Mouse (Mus musculus) myocyte (in vitro differentiated cells): ENCODE results near the gene Rhd. TPM values are rescaled to one million over a fixed set of nuclear protein-coding genes. Genes with fewer than 3 reads are reported as not detected.

Source experiments
- H3K27me3 ChIP-seq: one replicate; pipeline ENCODE4 v1.6.1; 2011; ENCODE audit not compliant: control insufficient read depth, insufficient read depth, insufficient read length
- H3K36me3 ChIP-seq: one replicate; pipeline ENCODE4 v1.6.1; 2011; ENCODE audit not compliant: control insufficient read depth, insufficient read depth
- H3K4me2 ChIP-seq: one replicate; pipeline ENCODE4 v1.6.1; 2011; ENCODE audit warnings: low read depth, control low read depth
- H3K4me3 ChIP-seq: one replicate; pipeline ENCODE4 v1.5.1; 2011; ENCODE audit warnings: mild to moderate bottlenecking, control low read depth, moderate library complexity
- H3K79me2 ChIP-seq: one replicate; pipeline ENCODE4 v1.6.1; 2011; ENCODE audit not compliant: control insufficient read depth, insufficient read depth
- H3ac ChIP-seq: one replicate; pipeline ENCODE4 v1.6.1; 2011; ENCODE audit not compliant: control insufficient read depth, insufficient read length
- CEBPB ChIP-seq: IDR thresholded peaks from 2 replicates; pipeline ENCODE4 v1.6.1; 2011; ENCODE audit warnings: mild to moderate bottlenecking, moderate library complexity; ENCODE audit not compliant: poor library complexity, insufficient read depth, severe bottlenecking
- E2F4 ChIP-seq: IDR thresholded peaks from one replicate; pipeline ENCODE4 v1.6.1; 2011; ENCODE audit warnings: mild to moderate bottlenecking, control low read depth, moderate library complexity; ENCODE audit not compliant: insufficient read depth
- MAX ChIP-seq: IDR thresholded peaks from one replicate; pipeline ENCODE4 v1.6.1; 2011; ENCODE audit warnings: low read depth, mild to moderate bottlenecking, control low read depth
- MYOD1 ChIP-seq, 3 experiments: IDR thresholded peaks; one replicate each; pipeline ENCODE4 v1.6.1; 2011; ENCODE audit warnings: control low read depth in 2 of 3, low read depth in 2 of 3, mild to moderate bottlenecking in 2 of 3, moderate library complexity in 1 of 3; ENCODE audit not compliant: insufficient read length in 2 of 3, control insufficient read depth in 1 of 3
- MYOG ChIP-seq, 3 experiments: IDR thresholded peaks; one replicate each; pipeline ENCODE4 v1.6.1; 2011; ENCODE audit warnings: control low read depth in 2 of 3, low read depth in 2 of 3, mild to moderate bottlenecking in 2 of 3; ENCODE audit not compliant: insufficient read length in 2 of 3, control insufficient read depth in 1 of 3, insufficient read depth in 1 of 3
- POLR2A ChIP-seq: IDR thresholded peaks from one replicate; pipeline ENCODE4 v1.6.1; 2011; ENCODE audit warnings: low read depth, mild to moderate bottlenecking, control low read depth, moderate library complexity; ENCODE audit not compliant: insufficient read length
- POLR2AphosphoS2 ChIP-seq: IDR thresholded peaks from one replicate; pipeline ENCODE4 v1.6.1; 2011; ENCODE audit warnings: low read depth, control low read depth; ENCODE audit not compliant: insufficient read length
- REST ChIP-seq: IDR thresholded peaks from one replicate; pipeline ENCODE4 v1.6.1; 2011; ENCODE audit warnings: mild to moderate bottlenecking, control low read depth, moderate library complexity; ENCODE audit not compliant: insufficient read depth, insufficient read length
- SRF ChIP-seq: IDR thresholded peaks from one replicate; pipeline ENCODE4 v1.6.1; 2011; ENCODE audit warnings: low read depth; ENCODE audit not compliant: control insufficient read depth, insufficient read length
- TCF12 ChIP-seq: IDR thresholded peaks from one replicate; pipeline ENCODE4 v1.6.1; 2011; ENCODE audit warnings: mild to moderate bottlenecking, control low read depth; ENCODE audit not compliant: poor library complexity, insufficient read depth, severe bottlenecking
- TCF3 ChIP-seq: IDR thresholded peaks from one replicate; pipeline ENCODE4 v1.6.1; 2011; ENCODE audit warnings: low read depth, control low read depth; ENCODE audit not compliant: insufficient read length
- USF1 ChIP-seq: IDR thresholded peaks from one replicate; pipeline ENCODE4 v1.6.1; 2011; ENCODE audit warnings: low read depth, mild to moderate bottlenecking, control low read depth, moderate library complexity
- polyA plus RNA-seq: library from polyadenylated mRNA; unstranded; fragments of >200 nt; fragmentation: generic; extraction: Trizol; gene quantifications from one replicate; pipeline ENCODE4 v1.2.1, GENCODE M21; 2012; ENCODE audit warnings: missing spikeins

The Rhd gene
- polyA plus RNA-seq, 1 experiment: 0.98 TPM

DNA sequence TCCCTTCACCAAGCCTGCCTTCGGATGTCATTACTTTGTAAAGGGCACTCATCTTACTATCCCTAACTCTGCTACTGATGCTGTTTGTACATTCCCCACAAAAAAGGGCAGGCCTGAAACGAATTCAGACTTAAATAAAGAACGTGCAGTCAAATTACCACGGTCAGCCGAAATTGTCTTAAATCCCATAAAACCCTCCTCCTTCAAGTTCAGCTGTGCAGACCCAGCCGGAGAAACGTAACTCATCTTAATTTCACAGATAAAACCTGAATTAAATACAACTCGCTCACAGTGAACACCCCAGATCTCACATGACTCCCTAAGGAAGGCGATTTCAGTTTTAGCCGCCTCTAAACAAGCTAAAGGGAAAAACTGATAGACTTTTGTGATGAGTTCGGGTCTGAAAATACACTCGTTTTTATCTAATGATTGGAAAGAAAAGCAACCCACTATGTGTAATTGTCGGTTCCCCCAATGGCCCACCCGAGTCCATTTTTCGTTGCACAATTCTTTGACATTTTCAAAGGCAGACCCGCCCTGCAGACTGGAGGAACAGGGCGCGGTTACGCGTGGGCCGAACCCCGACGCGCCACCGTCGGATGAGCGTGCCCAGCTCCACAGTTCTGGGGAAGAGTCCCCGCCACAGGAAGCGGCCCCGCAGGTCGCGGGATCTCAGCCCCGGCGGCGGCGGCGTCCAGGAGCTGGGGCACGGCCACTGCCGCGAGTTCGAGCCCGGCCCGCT lies 50.0 kb downstream of the Rhd start:
- peaks cover 24% of the 10 kb centered on the region for H3K79me2 ChIP-seq
- H3ac ChIP-seq: peak overlapping the region; percentile 46
- TF ChIP-seq POLR2AphosphoS2 (no peak), POLR2A (no peak), SRF (no peak)
- peak overlapping the region; percentile 67 for H3K4me3 ChIP-seq
- peak overlapping the region; percentile 95 for H3K4me2 ChIP-seq
- H3K36me3 ChIP-seq: peaks cover 16% of the 10 kb centered on the region
- no peaks in the 10 kb centered on the region for H3K27me3 ChIP-seq

DNA sequence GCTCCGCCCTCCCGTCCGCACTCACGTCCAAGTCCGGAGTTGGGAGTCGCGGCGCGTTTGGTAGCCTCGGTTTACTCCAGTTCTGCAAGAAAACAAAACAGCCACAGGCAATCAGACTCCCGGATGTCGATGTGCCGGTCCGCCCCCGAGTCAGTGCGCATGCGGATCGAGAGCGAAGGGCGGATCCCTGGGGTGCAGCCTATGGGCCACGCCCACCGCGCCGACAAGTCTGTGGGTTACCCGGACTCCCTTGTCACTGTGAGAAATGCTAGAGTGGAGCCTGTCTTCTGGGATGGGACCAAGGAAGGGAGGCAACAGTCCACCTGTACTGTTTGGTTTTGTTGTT lies 50.5 kb downstream of the Rhd start, which contains the start of gene Tmem50a:
TSS of gene Tmem50a (minus strand) at position 161 of the 346 bp plus-strand sequence.
- peak within 1 kb of the TSS; percentile 46 for H3ac ChIP-seq
- peak within 1 kb of the TSS; percentile 95 for H3K4me2 ChIP-seq
- H3K79me2 ChIP-seq: peaks cover 24% of the 10 kb centered on the region
- peak in 1 of 3 experiments; percentile 3 for TF ChIP-seq MYOG (IDR thresholded peaks at IDR 0.05; ENCODE audit: control insufficient read depth in 1 of 3, insufficient read depth in 1 of 3, insufficient read length in 2 of 3, low read depth in 2 of 3)
- TF ChIP-seq CEBPB: no peak
- TF ChIP-seq POLR2A: peak; percentile 80
- TF ChIP-seq USF1: no peak
- TF ChIP-seq TCF12: no peak
- TF ChIP-seq REST: no peak
- TF ChIP-seq TCF3: no peak
- no peak for TF ChIP-seq MAX
- TF ChIP-seq MYOD1 (IDR thresholded peaks at IDR 0.05; ENCODE audit: control insufficient read depth in 1 of 3, insufficient read length in 2 of 3, low read depth in 2 of 3): peak in 1 of 3 experiments; percentile 6
- TF ChIP-seq E2F4: no peak
- TF ChIP-seq SRF: no peak
- TF ChIP-seq POLR2AphosphoS2: peak; percentile 75
- H3K4me3 ChIP-seq: peak within 1 kb of the TSS; percentile 67
- no peaks in the 10 kb centered on the region for H3K27me3 ChIP-seq
- peaks cover 11% of the 10 kb centered on the region for H3K36me3 ChIP-seq

DNA sequence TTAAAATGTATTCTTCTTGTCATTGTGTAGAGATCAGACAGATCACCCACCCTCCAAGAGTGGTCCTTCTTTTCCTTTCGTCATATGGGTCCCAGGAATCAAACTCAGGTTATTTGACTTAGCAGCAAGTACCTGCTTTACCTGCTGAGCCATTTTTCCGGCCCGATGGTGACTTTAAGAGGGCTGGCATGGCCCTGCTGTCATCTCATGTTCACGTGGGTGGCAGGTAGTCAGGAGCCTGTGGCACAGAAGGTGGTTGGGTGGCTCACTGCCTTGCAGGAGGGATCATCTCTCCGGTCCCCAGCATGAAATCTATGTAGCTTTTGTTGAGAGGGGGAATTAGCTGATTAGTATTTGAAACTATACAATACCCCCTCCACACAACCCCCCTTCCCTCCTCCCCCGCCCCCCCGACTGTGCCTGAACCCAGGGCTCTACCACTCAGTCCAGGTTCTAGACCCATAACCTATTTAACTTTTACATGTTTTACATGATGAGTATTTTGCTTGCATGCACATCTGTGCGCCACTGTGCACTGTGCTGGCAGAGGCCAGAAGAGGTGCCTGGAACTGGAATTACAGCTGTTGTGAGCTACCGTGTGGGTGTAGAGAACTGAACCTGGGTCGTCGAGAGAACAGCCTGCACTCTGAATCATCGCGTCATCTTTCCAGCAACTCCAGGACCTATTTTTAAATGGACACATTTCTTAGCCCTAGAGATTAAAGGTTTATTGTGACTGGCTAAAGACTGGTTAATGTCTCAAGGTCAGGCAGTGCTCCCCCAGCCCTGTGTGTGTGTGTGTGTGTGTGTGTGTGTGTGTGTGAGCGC lies 51.1 kb downstream of the Rhd start:
- H3K79me2 ChIP-seq: peaks cover 24% of the 10 kb centered on the region
- H3K4me3 ChIP-seq: peak overlapping the region; percentile 67
- no peak for TF ChIP-seq SRF
- H3K27me3 ChIP-seq: no peaks in the 10 kb centered on the region
- peak overlapping the region; percentile 82 for H3K4me2 ChIP-seq
- H3ac ChIP-seq: peak overlapping the region; percentile 46
- peaks cover 5% of the 10 kb centered on the region for H3K36me3 ChIP-seq

DNA sequence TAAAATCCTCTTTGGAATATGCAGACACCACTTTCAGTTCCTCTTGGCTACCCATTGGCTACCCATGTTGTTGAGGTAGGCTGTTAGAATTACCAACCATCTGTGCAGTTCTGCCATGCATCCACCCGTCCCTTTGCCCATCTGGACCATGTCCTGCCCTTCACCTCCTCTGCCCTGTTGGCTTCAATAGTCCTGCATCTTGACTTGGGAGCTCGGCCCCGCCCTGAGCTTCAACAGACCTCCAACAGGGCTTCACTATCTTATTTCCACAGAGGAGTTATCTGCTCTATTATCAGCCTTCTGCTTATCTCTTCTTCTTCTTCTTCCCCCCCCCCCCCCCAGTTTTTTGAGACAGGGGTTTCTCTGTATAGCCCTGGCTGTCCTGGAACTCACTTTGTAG lies 52.9 kb downstream of the Rhd start:
- peaks cover 23% of the 10 kb centered on the region for H3K79me2 ChIP-seq
- no peak overlapping the region for H3ac ChIP-seq
- H3K4me2 ChIP-seq: no peak overlapping the region
- peaks cover 3% of the 10 kb centered on the region for H3K36me3 ChIP-seq
- H3K4me3 ChIP-seq: no peak overlapping the region
- no peaks in the 10 kb centered on the region for H3K27me3 ChIP-seq
- TF ChIP-seq POLR2AphosphoS2 (no peak), POLR2A (no peak), E2F4 (no peak), MYOD1 (IDR thresholded peaks at IDR 0.05; ENCODE audit: control insufficient read depth in 1 of 3, insufficient read length in 2 of 3, low read depth in 2 of 3) (no peak), MYOG (IDR thresholded peaks at IDR 0.05; ENCODE audit: control insufficient read depth in 1 of 3, insufficient read depth in 1 of 3, insufficient read length in 2 of 3, low read depth in 2 of 3) (no peak), MAX (no peak), CEBPB (no peak), TCF3 (no peak)

DNA sequence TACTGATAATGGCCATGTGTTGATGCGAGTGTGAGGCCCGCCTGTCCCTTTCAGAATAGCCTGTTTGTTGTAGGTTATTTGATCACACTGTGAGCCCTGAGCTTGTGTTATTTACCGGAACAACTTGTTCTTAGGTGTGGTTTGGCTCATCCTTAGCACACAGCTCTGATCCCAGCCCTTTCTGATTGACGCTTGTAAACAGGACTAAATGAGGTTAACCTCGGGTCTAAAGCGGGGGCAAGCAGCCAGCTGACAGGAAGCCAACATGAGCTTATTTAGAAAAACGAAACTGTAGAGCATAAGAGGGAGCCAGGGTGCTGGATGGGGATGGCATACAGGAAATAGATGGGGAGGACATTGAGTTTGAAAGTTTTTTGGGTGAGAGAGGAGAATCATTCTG lies 54.0 kb downstream of the Rhd start:
- Histone ChIP-seq H3K4me3 (no peak overlapping the region), H3K79me2 (peaks cover 11% of the 10 kb centered on the region), H3K36me3 (no peaks in the 10 kb centered on the region), H3ac (no peak overlapping the region), H3K27me3 (no peaks in the 10 kb centered on the region), H3K4me2 (no peak overlapping the region)
- TF ChIP-seq REST (no peak), USF1 (no peak), SRF (no peak), MYOD1 (IDR thresholded peaks at IDR 0.05; ENCODE audit: control insufficient read depth in 1 of 3, insufficient read length in 2 of 3, low read depth in 2 of 3) (no peak), MYOG (IDR thresholded peaks at IDR 0.05; ENCODE audit: control insufficient read depth in 1 of 3, insufficient read depth in 1 of 3, insufficient read length in 2 of 3, low read depth in 2 of 3) (no peak), TCF3 (no peak), CEBPB (no peak), E2F4 (no peak), TCF12 (no peak), MAX (no peak), POLR2AphosphoS2 (no peak), POLR2A (no peak)
